In the genomic region with DNA sequence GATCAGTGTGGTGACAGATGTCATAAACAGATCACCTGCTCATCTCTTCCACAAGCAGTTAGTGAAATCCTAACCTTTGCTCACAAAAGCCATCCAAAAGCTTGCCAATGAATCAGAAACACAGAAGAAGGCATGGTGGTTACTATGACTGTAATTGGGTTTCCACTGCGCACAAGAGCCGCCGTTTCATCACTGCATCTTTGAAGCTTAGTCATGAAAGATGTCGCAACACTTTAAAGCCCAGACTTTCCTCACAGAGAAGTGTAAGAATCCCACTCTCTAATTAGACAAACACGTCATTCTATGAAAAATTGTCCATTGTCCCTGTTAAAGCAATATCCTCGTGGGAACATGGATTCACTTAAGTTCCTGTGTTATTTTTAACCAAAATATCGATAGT, we compare ENCODE assay signal across 21 mouse cellular contexts.
DNase-seq lines count a peak whose midpoint lies in the region; ATAC-seq and TF ChIP-seq lines count a peak whose summit lies in the region.
"Had no signal": no experiment of that assay in that cellular context is flagged by ENCODE, and none has a peak within 500 bp of the region (broad histone marks: within the 10 kb centered on the region; RNA-seq: fewer than 3 reads in every experiment).

No protein-coding gene starts in this region.

- H3K4me2 ChIP-seq in midbrain, embryonic 11.5 days, result no peak overlapping the region
- no peak overlapping the region for H3K4me2 ChIP-seq in midbrain, postnatal 0 days (ENCODE audit: low read depth, low read length, poor library complexity, severe bottlenecking)
- H3K4me2 ChIP-seq in CH12.LX (ENCODE audit: insufficient read depth, low read depth, poor library complexity, severe bottlenecking), result peak overlapping the region; percentile 35; the same call in 1 of the 2 replicates
- H3K4me2 ChIP-seq: embryonic facial prominence, embryonic 12.5 days; forebrain, embryonic 12.5 days had no signal

- dilution Hi-C loops in CH12.LX (cut with MboI; ENCODE audit: extremely low pct_ligation_motif_present, extremely low pct_unique_long_range_greater_than_20kb, low sequenced_read_pairs), result no loop called here

- no peak overlapping the region for H3K4me3 ChIP-seq in midbrain, embryonic 11.5 days (ENCODE audit: low read depth, low read length)
- no peak overlapping the region for H3K4me3 ChIP-seq in midbrain, postnatal 0 days (ENCODE audit: low read depth, low read length)
- no peak overlapping the region for H3K4me3 ChIP-seq in CH12.LX (replicated peaks in 1 of 3; ENCODE audit: low read depth in 2 of 3, low read length in 2 of 3, poor library complexity in 1 of 3)
- H3K4me3 ChIP-seq: embryonic facial prominence, embryonic 10.5 days; embryonic facial prominence, embryonic 12.5 days; forebrain, embryonic 10.5 days; forebrain, embryonic 12.5 days had no signal

- TF ChIP-seq RAD21 in CH12.LX (IDR thresholded peaks at IDR 0.05; ENCODE audit: low read depth, low read length), result no peak

- TF ChIP-seq EP300 in CH12.LX (IDR thresholded peaks at IDR 0.05; ENCODE audit: low read length), result no peak

- 88% methylated on average over 7 of the region's 7 CpGs for WGBS in midbrain, embryonic 11.5 days
- WGBS in midbrain, postnatal 0 days, result 84% methylated on average over 7 of the region's 7 CpGs

- TF ChIP-seq CTCF in midbrain, postnatal 0 days (IDR thresholded peaks at IDR 0.05), result no peak
- TF ChIP-seq CTCF in CH12.LX (conservative IDR thresholded peaks at IDR 0.05 in 1 of 2, IDR thresholded peaks at IDR 0.05 in 1 of 2; ENCODE audit: low read depth in 2 of 2, low read length in 2 of 2), result no peak

- DNase-seq in midbrain, embryonic 11.5 days (ENCODE audit: low spot score, missing footprints), result peak; percentile 4
- no peak for DNase-seq in midbrain, postnatal 0 days (ENCODE audit: low spot score)
- DNase-seq in CH12.LX (ENCODE audit: extremely low read depth), result no peak
- DNase-seq in heart, postnatal 14 days, result no peak
- no peak for DNase-seq in cerebellum, postnatal 36 days
- DNase-seq: adrenal gland, adult 2 months; adrenal gland, postnatal 10 days; adrenal gland, postnatal 25 days; cerebellum, adult 11 months; cerebellum, adult 18-20 months; cerebellum, adult 8-10 months; cerebellum, adult 9-11 months; cerebellum, postnatal 14 days had no signal

- ATAC-seq in midbrain, embryonic 11.5 days (ENCODE audit: low FRiP score), result no peak
- ATAC-seq in midbrain, postnatal 0 days (ENCODE audit: low FRiP score), result no peak
- ATAC-seq in megakaryocyte progenitor cell, adult 5-6 weeks (replicated peaks; ENCODE audit: poor library complexity), result peak; percentile 52; the same call in 1 of the 2 replicates
- ATAC-seq: CD4-positive, CD25-positive, alpha-beta regulatory T cell, adult 4 months; forebrain, embryonic 14.5 days; forebrain, embryonic 16.5 days had no signal

- no peak for TF ChIP-seq POLR2A in CH12.LX (IDR thresholded peaks at IDR 0.05; ENCODE audit: low read depth, low read length)

- in situ Hi-C loops in CH12.LX (cut with MboI; ENCODE audit: low pct_ligation_motif_present, low pct_unique_long_range_greater_than_20kb, low sequenced_read_pairs), result no loop called here

- H3K4me1 ChIP-seq in midbrain, embryonic 11.5 days (ENCODE audit: control insufficient read depth, insufficient read depth, low read length), result peaks cover under 1% of the 10 kb centered on the region; the same call in 1 of the 2 replicates
- no peaks in the 10 kb centered on the region for H3K4me1 ChIP-seq in midbrain, postnatal 0 days (ENCODE audit: insufficient read depth, low read length)
- H3K4me1 ChIP-seq in CH12.LX (ENCODE audit: control insufficient read depth in 1 of 2, insufficient read depth in 2 of 2), result no peaks in the 10 kb centered on the region
- H3K4me1 ChIP-seq: embryonic facial prominence, embryonic 10.5 days; embryonic facial prominence, embryonic 12.5 days; forebrain, embryonic 10.5 days; forebrain, embryonic 12.5 days had no signal

- H3K36me3 ChIP-seq in midbrain, embryonic 11.5 days (ENCODE audit: control insufficient read depth, insufficient read depth, low read length), result no peaks in the 10 kb centered on the region
- no peaks in the 10 kb centered on the region for H3K36me3 ChIP-seq in midbrain, postnatal 0 days (ENCODE audit: insufficient read depth, low read length)
- H3K36me3 ChIP-seq in CH12.LX (replicated peaks in 1 of 2; ENCODE audit: control insufficient read depth in 1 of 2, insufficient read depth in 1 of 2, low read length in 1 of 2), result no peaks in the 10 kb centered on the region
- H3K36me3 ChIP-seq: embryonic facial prominence, embryonic 10.5 days; embryonic facial prominence, embryonic 12.5 days; forebrain, embryonic 10.5 days; forebrain, embryonic 12.5 days had no signal

- H3K9ac ChIP-seq in midbrain, embryonic 11.5 days (ENCODE audit: low read length), result no peak overlapping the region
- no peak overlapping the region for H3K9ac ChIP-seq in midbrain, postnatal 0 days (replicated peaks; ENCODE audit: low read length, poor library complexity, severe bottlenecking)
- H3K9ac ChIP-seq in CH12.LX (ENCODE audit: insufficient read depth, low read depth), result no peak overlapping the region
- H3K9ac ChIP-seq: embryonic facial prominence, embryonic 12.5 days; forebrain, embryonic 12.5 days had no signal

- intact Hi-C loops in heart, postnatal 14 days (cut with DNase I), result no loop called here

- no peaks in the 10 kb centered on the region for H3K9me3 ChIP-seq in midbrain, embryonic 11.5 days (ENCODE audit: control insufficient read depth, low read length)
- H3K9me3 ChIP-seq in midbrain, postnatal 0 days (ENCODE audit: low read length), result no peaks in the 10 kb centered on the region
- H3K9me3 ChIP-seq in CH12.LX (replicated peaks; ENCODE audit: low read length), result no peaks in the 10 kb centered on the region
- H3K9me3 ChIP-seq: embryonic facial prominence, embryonic 10.5 days; embryonic facial prominence, embryonic 12.5 days; forebrain, embryonic 10.5 days; forebrain, embryonic 12.5 days had no signal

- no peaks in the 10 kb centered on the region for H3K79me2 ChIP-seq in CH12.LX (replicated peaks; ENCODE audit: control insufficient read depth, extremely low read depth, insufficient read depth, poor library complexity, severe bottlenecking)

- no peaks in the 10 kb centered on the region; the same call in 1 of the 2 replicates for H3K27me3 ChIP-seq in midbrain, embryonic 11.5 days (ENCODE audit: control insufficient read depth, insufficient read depth, low read length)
- no peaks in the 10 kb centered on the region for H3K27me3 ChIP-seq in midbrain, postnatal 0 days (ENCODE audit: insufficient read depth, low read length)
- H3K27me3 ChIP-seq in CH12.LX (replicated peaks), result no peaks in the 10 kb centered on the region
- H3K27me3 ChIP-seq: embryonic facial prominence, embryonic 12.5 days; forebrain, embryonic 12.5 days had no signal

- no peak overlapping the region for H3K27ac ChIP-seq in midbrain, embryonic 11.5 days (ENCODE audit: low read depth, low read length)
- no peak overlapping the region for H3K27ac ChIP-seq in midbrain, postnatal 0 days (ENCODE audit: low read depth, low read length)
- no peak overlapping the region for H3K27ac ChIP-seq in CH12.LX (ENCODE audit: insufficient read depth, low read depth)
- H3K27ac ChIP-seq: embryonic facial prominence, embryonic 10.5 days; embryonic facial prominence, embryonic 12.5 days; forebrain, embryonic 10.5 days; forebrain, embryonic 12.5 days had no signal

TF ChIP-seq in CH12.LX, 34 proteins besides CTCF, POLR2A, EP300 and RAD21:
- no peak for TF ChIP-seq HCFC1 (IDR thresholded peaks at IDR 0.05; ENCODE audit: low read depth, low read length)
